Mouse (Mus musculus): ENCODE results near the gene Gm20388. TPM values are rescaled to one million over a fixed set of nuclear protein-coding genes. Genes with fewer than 3 reads are reported as not detected.

Gene Gm20388
- polyA plus RNA-seq, 1 experiment from 2014 or later = not detected

- H3K36me3 ChIP-seq (ENCODE audit: control insufficient read depth, insufficient read depth, low read length) = no peaks in the 10 kb centered on the region
- no peaks in the 10 kb centered on the region for H3K9me3 ChIP-seq (ENCODE audit: control insufficient read depth, low read length)
- no peaks in the 10 kb centered on the region for H3K27me3 ChIP-seq (ENCODE audit: control insufficient read depth, insufficient read depth, low read length)
- no peak overlapping the region for H3K27ac ChIP-seq (ENCODE audit: low read depth, low read length)
- no peak overlapping the region for H3K4me3 ChIP-seq (ENCODE audit: low read length)
- ATAC-seq (ENCODE audit: low FRiP score, low TSS enrichment) = no peak
- no peak overlapping the region for H3K9ac ChIP-seq (ENCODE audit: low read depth, low read length)
- no peak overlapping the region for H3K4me2 ChIP-seq (replicated peaks; ENCODE audit: low read depth, low read length)
- peaks cover 4% of the 10 kb centered on the region; the same call in 1 of the 2 replicates for H3K4me1 ChIP-seq (ENCODE audit: control insufficient read depth, insufficient read depth, low read length)
- 83% methylated on average over 4 of the region's 4 CpGs for WGBS
Observed at GRCm38 (mm10) chr8:123813892-123814266, 3903.2 kb downstream of the Gm20388 start.

DNA sequence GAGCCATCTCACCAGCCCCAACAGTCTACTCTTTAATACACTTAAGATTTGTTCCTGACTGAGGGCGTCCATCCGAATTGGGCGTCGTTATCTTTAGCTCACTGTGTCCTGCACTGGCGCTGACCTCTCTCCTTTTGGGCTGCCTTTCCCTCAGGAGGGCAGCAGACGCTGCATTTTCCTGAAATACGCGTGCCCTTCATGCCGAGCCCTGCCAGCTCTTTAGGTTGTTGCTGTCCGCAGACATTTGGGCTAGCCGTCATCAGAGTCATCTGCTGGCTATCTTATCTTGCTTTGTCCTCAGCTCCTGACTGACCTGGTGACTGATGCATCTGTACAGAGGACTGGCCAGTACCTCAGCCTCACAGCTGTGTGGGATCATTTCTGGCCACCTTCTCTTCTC lies 3904.7 kb downstream of the Gm20388 start:
- H3K4me1 ChIP-seq (ENCODE audit: control insufficient read depth, insufficient read depth, low read length) = peaks cover 4% of the 10 kb centered on the region; the same call in 1 of the 2 replicates
- H3K4me3 ChIP-seq (ENCODE audit: low read length) = no peak overlapping the region
- H3K9ac ChIP-seq (ENCODE audit: low read depth, low read length) = no peak overlapping the region
- H3K9me3 ChIP-seq (ENCODE audit: control insufficient read depth, low read length) = no peaks in the 10 kb centered on the region
- no peaks in the 10 kb centered on the region for H3K27me3 ChIP-seq (ENCODE audit: control insufficient read depth, insufficient read depth, low read length)
- H3K36me3 ChIP-seq (ENCODE audit: control insufficient read depth, insufficient read depth, low read length) = no peaks in the 10 kb centered on the region
- no peak overlapping the region for H3K27ac ChIP-seq (ENCODE audit: low read depth, low read length)
- ATAC-seq (ENCODE audit: low FRiP score, low TSS enrichment) = no peak
- WGBS = 86% methylated on average over 11 of the region's 11 CpGs
- H3K4me2 ChIP-seq (replicated peaks; ENCODE audit: low read depth, low read length) = no peak overlapping the region

GRCm38 (mm10) chr8:123816939-123817338 lies 3906.3 kb downstream of the Gm20388 start:
- no peak for ATAC-seq (ENCODE audit: low FRiP score, low TSS enrichment)
- Histone ChIP-seq H3K4me1 (ENCODE audit: control insufficient read depth, insufficient read depth, low read length) (peaks cover 4% of the 10 kb centered on the region; the same call in 1 of the 2 replicates), H3K9me3 (ENCODE audit: control insufficient read depth, low read length) (no peaks in the 10 kb centered on the region), H3K27ac (ENCODE audit: low read depth, low read length) (no peak overlapping the region), H3K36me3 (ENCODE audit: control insufficient read depth, insufficient read depth, low read length) (no peaks in the 10 kb centered on the region), H3K9ac (ENCODE audit: low read depth, low read length) (no peak overlapping the region), H3K4me2 (replicated peaks; ENCODE audit: low read depth, low read length) (no peak overlapping the region), H3K4me3 (ENCODE audit: low read length) (no peak overlapping the region), H3K27me3 (ENCODE audit: control insufficient read depth, insufficient read depth, low read length) (no peaks in the 10 kb centered on the region)
- 86% methylated on average over 8 of the region's 8 CpGs for WGBS

- WGBS = 90% methylated on average over 11 of the region's 11 CpGs
- H3K36me3 ChIP-seq (ENCODE audit: control insufficient read depth, insufficient read depth, low read length) = no peaks in the 10 kb centered on the region
- no peaks in the 10 kb centered on the region for H3K27me3 ChIP-seq (ENCODE audit: control insufficient read depth, insufficient read depth, low read length)
- H3K9me3 ChIP-seq (ENCODE audit: control insufficient read depth, low read length) = no peaks in the 10 kb centered on the region
- no peak overlapping the region for H3K9ac ChIP-seq (ENCODE audit: low read depth, low read length)
- H3K27ac ChIP-seq (ENCODE audit: low read depth, low read length) = no peak overlapping the region
- peaks cover 4% of the 10 kb centered on the region; the same call in 1 of the 2 replicates for H3K4me1 ChIP-seq (ENCODE audit: control insufficient read depth, insufficient read depth, low read length)
- no peak overlapping the region for H3K4me3 ChIP-seq (ENCODE audit: low read length)
- ATAC-seq (ENCODE audit: low FRiP score, low TSS enrichment) = no peak
- H3K4me2 ChIP-seq (replicated peaks; ENCODE audit: low read depth, low read length) = no peak overlapping the region
Observed at GRCm38 (mm10) chr8:123817747-123818146, 3907.1 kb downstream of the Gm20388 start.

DNA sequence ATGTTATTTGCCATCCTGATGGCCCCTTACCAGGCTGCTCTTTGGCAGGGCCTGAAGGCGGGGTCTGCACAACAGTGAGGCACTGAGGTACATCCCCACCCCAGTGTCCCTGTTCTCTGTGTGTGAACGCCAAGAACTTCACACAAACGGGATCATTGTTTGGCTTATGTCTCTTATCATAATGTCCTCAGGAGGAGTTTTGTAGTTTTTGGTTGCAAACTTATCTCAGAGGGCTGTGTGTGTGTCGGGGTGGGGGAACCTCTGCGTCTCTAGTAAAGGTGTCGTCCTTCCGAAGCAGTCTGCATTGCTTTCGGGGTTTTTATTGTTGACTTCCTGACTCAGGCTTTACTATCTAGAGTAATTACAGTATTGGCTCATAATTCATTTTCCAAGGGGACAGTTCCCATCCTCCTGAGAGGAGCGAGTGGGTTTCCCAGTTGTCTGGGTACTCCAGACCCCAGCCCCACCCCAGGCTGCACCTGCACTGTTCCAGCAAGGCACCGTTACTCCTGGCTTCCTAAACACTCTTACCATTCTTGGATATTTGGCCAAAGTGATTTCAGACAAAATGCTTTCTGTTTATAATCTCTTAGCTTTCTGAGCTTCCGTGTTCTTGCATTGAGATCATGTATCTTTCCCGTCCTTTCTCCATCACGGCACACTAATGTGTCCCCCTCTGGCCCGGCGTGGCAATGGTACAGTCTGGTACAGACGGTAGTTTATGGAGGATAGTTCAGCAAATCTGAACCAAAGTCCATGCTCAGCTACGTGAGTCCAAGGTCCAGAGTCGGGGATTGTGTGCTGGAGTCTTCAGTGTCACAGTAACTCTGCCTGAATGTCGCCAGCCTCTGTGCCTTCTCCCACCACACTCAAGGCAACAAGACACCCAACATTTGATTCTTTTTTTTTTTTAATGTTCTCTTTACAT lies 3909.3 kb downstream of the Gm20388 start:
- Histone ChIP-seq H3K36me3 (ENCODE audit: control insufficient read depth, insufficient read depth, low read length) (no peaks in the 10 kb centered on the region; the same call in 1 of the 2 replicates), H3K9ac (ENCODE audit: low read depth, low read length) (no peak overlapping the region), H3K27me3 (ENCODE audit: control insufficient read depth, insufficient read depth, low read length) (no peaks in the 10 kb centered on the region), H3K27ac (ENCODE audit: low read depth, low read length) (no peak overlapping the region), H3K9me3 (ENCODE audit: control insufficient read depth, low read length) (no peaks in the 10 kb centered on the region), H3K4me3 (ENCODE audit: low read length) (no peak overlapping the region), H3K4me1 (ENCODE audit: control insufficient read depth, insufficient read depth, low read length) (no peaks in the 10 kb centered on the region), H3K4me2 (replicated peaks; ENCODE audit: low read depth, low read length) (no peak overlapping the region)
- ATAC-seq (ENCODE audit: low FRiP score, low TSS enrichment) = no peak
- WGBS = 91% methylated on average over 19 of the region's 19 CpGs

DNA sequence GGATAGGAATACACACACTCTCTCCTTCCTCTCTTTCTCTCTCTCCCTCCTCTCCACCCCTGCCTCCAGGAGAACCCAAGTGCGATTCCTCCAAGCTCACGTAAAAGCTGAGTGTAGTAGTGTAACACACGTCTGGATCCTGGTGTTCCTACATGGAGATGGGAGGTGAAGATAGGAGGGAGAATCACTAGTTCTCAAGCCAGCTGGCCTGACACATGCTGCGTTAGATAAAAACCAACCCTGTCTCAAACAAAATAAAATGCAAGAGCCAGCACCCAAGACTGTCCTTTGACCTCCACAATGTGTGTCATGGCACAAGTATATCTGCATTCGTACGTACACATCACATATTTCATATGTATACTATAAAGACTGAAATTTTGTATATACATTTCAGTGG lies 3910.1 kb downstream of the Gm20388 start:
- no peak overlapping the region for H3K4me2 ChIP-seq (replicated peaks; ENCODE audit: low read depth, low read length)
- H3K27me3 ChIP-seq (ENCODE audit: control insufficient read depth, insufficient read depth, low read length) = no peaks in the 10 kb centered on the region
- H3K9ac ChIP-seq (ENCODE audit: low read depth, low read length) = no peak overlapping the region
- no peaks in the 10 kb centered on the region for H3K9me3 ChIP-seq (ENCODE audit: control insufficient read depth, low read length)
- no peaks in the 10 kb centered on the region; the same call in 1 of the 2 replicates for H3K36me3 ChIP-seq (ENCODE audit: control insufficient read depth, insufficient read depth, low read length)
- no peaks in the 10 kb centered on the region for H3K4me1 ChIP-seq (ENCODE audit: control insufficient read depth, insufficient read depth, low read length)
- H3K27ac ChIP-seq (ENCODE audit: low read depth, low read length) = no peak overlapping the region
- WGBS = 95% methylated on average over 6 of the region's 6 CpGs
- H3K4me3 ChIP-seq (ENCODE audit: low read length) = no peak overlapping the region
- no peak for ATAC-seq (ENCODE audit: low FRiP score, low TSS enrichment)

DNA sequence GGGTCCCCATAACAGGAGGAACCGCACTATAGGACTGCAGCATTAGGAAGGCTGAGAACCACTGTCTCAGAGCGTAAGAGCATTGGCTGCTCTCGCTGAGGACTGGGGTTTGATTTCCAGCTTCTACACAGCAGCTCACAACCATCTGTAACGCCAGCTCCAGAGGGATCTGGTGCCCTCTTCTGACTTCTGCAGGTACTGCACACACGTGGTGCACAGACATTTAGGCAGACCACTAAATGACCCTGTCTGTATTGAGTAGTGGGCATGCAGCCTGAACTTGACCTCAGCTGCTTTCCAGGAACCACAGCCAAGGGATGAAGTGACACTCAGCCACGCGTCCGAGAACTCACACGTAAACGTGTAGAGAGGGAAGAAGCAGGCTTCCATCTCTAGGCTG lies 3912.5 kb downstream of the Gm20388 start:
- no peaks in the 10 kb centered on the region for H3K4me1 ChIP-seq (ENCODE audit: control insufficient read depth, insufficient read depth, low read length)
- ATAC-seq (ENCODE audit: low FRiP score, low TSS enrichment) = no peak
- H3K9me3 ChIP-seq (ENCODE audit: control insufficient read depth, low read length) = no peaks in the 10 kb centered on the region
- H3K27ac ChIP-seq (ENCODE audit: low read depth, low read length) = no peak overlapping the region
- H3K36me3 ChIP-seq (ENCODE audit: control insufficient read depth, insufficient read depth, low read length) = peaks cover 18% of the 10 kb centered on the region; the same call in 1 of the 2 replicates
- WGBS = 95% methylated on average over 10 of the region's 10 CpGs
- H3K4me3 ChIP-seq (ENCODE audit: low read length) = no peak overlapping the region
- H3K9ac ChIP-seq (ENCODE audit: low read depth, low read length) = no peak overlapping the region
- H3K4me2 ChIP-seq (replicated peaks; ENCODE audit: low read depth, low read length) = no peak overlapping the region
- H3K27me3 ChIP-seq (ENCODE audit: control insufficient read depth, insufficient read depth, low read length) = no peaks in the 10 kb centered on the region

DNA sequence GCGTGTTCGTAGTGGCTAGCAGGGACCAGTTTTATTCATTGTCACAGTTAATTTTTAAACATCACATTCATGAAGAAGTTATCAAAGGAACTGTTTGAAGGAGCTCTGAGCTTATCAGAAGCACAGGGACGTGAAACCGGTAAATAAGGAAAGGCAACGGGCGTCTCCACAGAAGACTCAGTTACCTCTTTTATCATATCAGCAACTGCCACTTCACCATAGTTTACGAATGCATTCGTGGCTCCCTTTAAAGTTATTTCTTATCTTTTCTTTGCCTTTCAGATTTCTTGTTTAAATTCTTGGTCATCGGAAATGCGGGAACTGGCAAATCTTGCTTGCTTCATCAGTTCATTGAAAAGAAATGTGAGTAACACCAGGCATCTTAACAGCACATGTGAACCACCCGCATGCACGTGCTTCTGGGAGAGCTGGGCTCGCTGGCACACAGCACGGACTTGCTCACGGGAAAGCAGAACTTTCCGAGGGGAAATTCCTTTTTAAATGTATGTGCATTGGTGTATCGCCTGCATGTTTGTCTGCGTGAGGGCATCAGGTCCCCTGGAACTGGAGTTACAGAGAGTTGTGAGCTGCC lies 3913.0 kb downstream of the Gm20388 start:
- no peak overlapping the region for H3K4me3 ChIP-seq (ENCODE audit: low read length)
- peaks cover 23% of the 10 kb centered on the region; the same call in 1 of the 2 replicates for H3K36me3 ChIP-seq (ENCODE audit: control insufficient read depth, insufficient read depth, low read length)
- no peaks in the 10 kb centered on the region for H3K4me1 ChIP-seq (ENCODE audit: control insufficient read depth, insufficient read depth, low read length)
- no peaks in the 10 kb centered on the region for H3K9me3 ChIP-seq (ENCODE audit: control insufficient read depth, low read length)
- no peak overlapping the region for H3K4me2 ChIP-seq (replicated peaks; ENCODE audit: low read depth, low read length)
- no peak for ATAC-seq (ENCODE audit: low FRiP score, low TSS enrichment)
- 94% methylated on average over 18 of the region's 18 CpGs for WGBS
- H3K9ac ChIP-seq (ENCODE audit: low read depth, low read length) = no peak overlapping the region
- H3K27ac ChIP-seq (ENCODE audit: low read depth, low read length) = no peak overlapping the region
- no peaks in the 10 kb centered on the region for H3K27me3 ChIP-seq (ENCODE audit: control insufficient read depth, insufficient read depth, low read length)

DNA sequence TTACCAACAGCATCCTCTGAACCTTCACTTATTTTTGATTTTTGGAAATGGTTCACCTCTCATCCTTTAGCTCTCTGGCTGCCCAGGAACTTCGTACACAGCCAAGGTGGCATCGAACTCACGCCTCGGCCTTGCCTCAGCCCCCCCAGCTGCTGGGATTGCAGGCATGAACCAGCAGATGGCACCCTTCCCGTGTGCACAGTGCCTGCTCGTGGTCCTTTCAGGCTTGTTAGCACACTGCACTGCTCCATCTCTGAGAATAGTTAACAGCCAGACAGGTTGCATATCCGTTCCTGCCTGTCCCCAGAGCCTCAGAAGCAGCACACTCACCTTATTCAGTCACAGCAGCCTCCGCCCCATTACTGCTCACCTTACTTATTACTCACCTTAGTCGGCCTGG lies 3915.4 kb downstream of the Gm20388 start:
- no peak overlapping the region for H3K4me2 ChIP-seq (replicated peaks; ENCODE audit: low read depth, low read length)
- H3K27me3 ChIP-seq (ENCODE audit: control insufficient read depth, insufficient read depth, low read length) = no peaks in the 10 kb centered on the region
- H3K9ac ChIP-seq (ENCODE audit: low read depth, low read length) = no peak overlapping the region
- peaks cover 35% of the 10 kb centered on the region; the same call in 1 of the 2 replicates for H3K36me3 ChIP-seq (ENCODE audit: control insufficient read depth, insufficient read depth, low read length)
- no peak; the same call in 1 of the 2 replicates for ATAC-seq (ENCODE audit: low FRiP score, low TSS enrichment)
- no peaks in the 10 kb centered on the region for H3K9me3 ChIP-seq (ENCODE audit: control insufficient read depth, low read length)
- no peaks in the 10 kb centered on the region for H3K4me1 ChIP-seq (ENCODE audit: control insufficient read depth, insufficient read depth, low read length)
- WGBS = 65% methylated on average over 9 of the region's 9 CpGs
- no peak overlapping the region for H3K4me3 ChIP-seq (ENCODE audit: low read length)
- no peak overlapping the region for H3K27ac ChIP-seq (ENCODE audit: low read depth, low read length)
